Mouse (Mus musculus) erythroblast, embryonic 14.5 days (primary cell): ENCODE results near the gene Hspb3.

Experiments used
- GATA1 ChIP-seq: IDR thresholded peaks from 2 replicates; pipeline ENCODE4 v1.6.1; 2012; ENCODE audit warnings: low read length, inconsistent platforms, mixed read lengths
- TAL1 ChIP-seq: IDR thresholded peaks from 3 replicates; pipeline ENCODE4 v1.6.1; 2012; ENCODE audit warnings: low read length, inconsistent platforms, mixed read lengths

DNA sequence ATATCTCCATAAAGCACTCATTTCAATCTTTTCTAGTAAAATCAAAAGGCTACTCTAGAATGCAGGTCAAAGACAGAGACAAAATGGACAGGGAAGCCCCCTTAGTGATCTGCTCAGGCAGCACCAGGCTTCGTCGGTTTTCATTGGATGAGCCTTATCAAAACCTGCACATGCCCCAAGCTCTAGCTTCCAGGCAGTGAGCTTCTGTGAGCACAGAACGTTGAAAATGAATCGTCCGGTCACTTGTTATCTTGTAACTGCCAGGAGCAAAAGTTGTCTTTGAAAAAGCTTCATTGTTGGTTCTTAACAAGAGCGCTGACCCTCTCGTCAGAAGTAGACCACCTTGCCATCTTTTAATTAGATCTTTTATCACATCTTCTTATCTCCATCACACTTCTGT, 26.4 kb upstream of the Hspb3 start:
- TF ChIP-seq GATA1 (no peak), TAL1 (no peak)
